Mouse (Mus musculus) lung, postnatal 25 days (tissue): ENCODE results near the gene Phyhd1.

Experiments used
- DNase-seq: peaks from one replicate; pipeline ENCODE4 v3.0.0; 2022; ENCODE audit warnings: low spot score

Gene Phyhd1

GRCm38 (mm10) chr2:30265767-30266253, at the start of gene Phyhd1:
Phyhd1 (plus strand) TSS chr2:30266203.
- DNase-seq, result peak; percentile 83

GRCm38 (mm10) chr2:30216293-30216692, 49.7 kb upstream of the Phyhd1 start:
- no peak for DNase-seq

- no peak for DNase-seq
Measured at GRCm38 (mm10) chr2:30235593-30235992, 30.4 kb upstream of the Phyhd1 start.

- no peak for DNase-seq
Measured at GRCm38 (mm10) chr2:30236426-30237198, 29.4 kb upstream of the Phyhd1 start.

- peak; percentile 100 for DNase-seq
Measured at GRCm38 (mm10) chr2:30237199-30237880, 28.7 kb upstream of the Phyhd1 start, which contains the start of gene Lrrc8a. Lrrc8a (plus strand) TSS chr2:30237715.

GRCm38 (mm10) chr2:30237881-30238280, 28.1 kb upstream of the Phyhd1 start:
- DNase-seq, result peak; percentile 71

GRCm38 (mm10) chr2:30238906-30239465, 27.0 kb upstream of the Phyhd1 start:
- no peak for DNase-seq

- peak; percentile 77 for DNase-seq
Measured at GRCm38 (mm10) chr2:30239777-30240176, 26.2 kb upstream of the Phyhd1 start.

GRCm38 (mm10) chr2:30240267-30240666, 25.7 kb upstream of the Phyhd1 start, which contains the start of gene Gm28035:
Gm28035 (plus strand) TSS chr2:30240567.
- no peak for DNase-seq

GRCm38 (mm10) chr2:30242509-30242908, 23.5 kb upstream of the Phyhd1 start:
- peak; percentile 91 for DNase-seq

GRCm38 (mm10) chr2:30243391-30243790, 22.6 kb upstream of the Phyhd1 start:
- DNase-seq, result no peak

- DNase-seq, result no peak
Measured at GRCm38 (mm10) chr2:30244595-30245178, 21.3 kb upstream of the Phyhd1 start.

- no peak for DNase-seq
Measured at GRCm38 (mm10) chr2:30247036-30247435, 19.0 kb upstream of the Phyhd1 start.

- DNase-seq, result no peak
Measured at GRCm38 (mm10) chr2:30247681-30248080, 18.3 kb upstream of the Phyhd1 start.

- DNase-seq, result no peak
Measured at GRCm38 (mm10) chr2:30249182-30249581, 16.8 kb upstream of the Phyhd1 start.

GRCm38 (mm10) chr2:30250166-30251128, 15.6 kb upstream of the Phyhd1 start:
- no peak for DNase-seq

GRCm38 (mm10) chr2:30251417-30252104, 14.4 kb upstream of the Phyhd1 start:
- DNase-seq, result peak; percentile 74

- no peak for DNase-seq
Measured at GRCm38 (mm10) chr2:30252521-30252920, 13.5 kb upstream of the Phyhd1 start.

GRCm38 (mm10) chr2:30253809-30254208, 12.2 kb upstream of the Phyhd1 start:
- DNase-seq, result no peak

- DNase-seq, result no peak
Measured at GRCm38 (mm10) chr2:30255631-30256395, 10.2 kb upstream of the Phyhd1 start.
